Mouse (Mus musculus): ENCODE data around the gene 1700067P10Rik.

1700067P10Rik gene

DNA sequence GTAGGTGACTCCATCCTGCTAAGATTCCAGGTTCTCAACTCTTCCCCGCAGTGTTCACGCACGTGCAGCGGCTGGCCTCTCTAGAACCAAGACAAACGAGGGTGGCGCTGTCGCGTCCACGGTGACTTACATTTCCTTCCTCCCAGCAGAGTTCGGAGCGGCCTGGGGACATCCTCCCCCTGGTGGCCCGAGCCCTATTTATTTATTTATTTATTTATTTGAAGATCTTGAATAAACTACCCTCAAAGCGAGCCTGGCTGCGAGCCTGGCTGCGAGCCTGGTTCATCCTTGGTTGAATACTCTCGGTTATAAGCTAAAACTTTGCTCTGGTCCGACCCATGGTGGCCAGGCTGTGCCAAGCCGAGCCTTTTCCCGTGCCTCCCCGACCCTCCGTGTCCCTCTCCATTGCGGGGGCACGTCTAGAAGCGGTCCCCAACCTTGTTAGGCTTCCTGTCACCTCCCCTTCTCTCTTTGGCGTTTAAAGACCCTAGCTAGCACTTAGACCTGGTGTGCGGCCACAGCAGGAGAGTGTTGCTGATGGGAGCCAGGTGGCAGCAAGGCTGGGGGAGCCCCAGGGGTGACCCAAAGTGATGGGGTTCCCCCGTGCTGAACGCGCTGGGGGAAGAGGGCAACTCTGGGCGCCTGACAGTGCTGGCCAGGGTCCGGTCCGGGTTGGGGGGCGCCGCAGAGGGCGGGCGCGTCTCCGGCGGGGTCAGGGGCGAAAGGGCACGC, 8.1 kb downstream of the 1700067P10Rik start:
- peak; percentile 39 for DNase-seq

DNA sequence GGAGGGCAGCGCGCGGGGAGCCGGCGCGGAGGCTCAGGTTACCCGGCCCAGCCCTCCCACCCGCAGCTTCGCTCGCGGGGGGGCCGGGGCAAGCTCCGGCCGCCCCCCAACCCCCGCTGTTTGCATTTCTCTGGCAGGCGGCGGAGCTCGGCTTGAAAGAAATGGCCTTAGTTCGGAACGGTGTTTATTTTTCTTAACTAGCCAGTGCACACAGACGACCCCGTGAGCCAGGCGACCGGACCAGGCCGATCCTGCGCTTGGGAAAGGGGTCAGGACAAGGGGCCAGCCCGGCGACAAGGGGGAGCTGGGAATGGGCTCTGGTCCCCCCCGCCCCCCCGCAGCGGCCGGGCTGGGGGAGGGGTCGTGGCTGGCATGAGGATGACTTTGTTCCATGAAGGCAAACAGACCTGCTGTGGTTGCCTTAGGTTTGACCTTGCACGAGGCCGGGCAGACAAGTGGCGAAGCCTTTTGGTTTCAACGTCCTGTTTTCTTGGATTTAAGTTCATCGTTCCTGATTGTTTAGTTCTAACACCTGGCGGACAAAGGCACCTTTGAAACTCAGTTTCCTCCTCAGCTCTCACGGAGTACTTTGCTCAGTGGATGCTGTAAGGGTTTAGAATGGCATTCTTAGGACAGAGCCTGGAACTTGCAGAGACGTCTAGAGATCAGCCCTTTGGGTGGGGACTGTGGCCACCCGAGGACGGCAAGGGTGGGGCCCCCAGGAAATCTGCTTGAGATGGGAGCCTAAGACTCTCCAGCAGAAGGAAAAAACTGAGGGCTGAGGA, 8.8 kb downstream of the 1700067P10Rik start:
- DNase-seq = peak; percentile 5

DNA sequence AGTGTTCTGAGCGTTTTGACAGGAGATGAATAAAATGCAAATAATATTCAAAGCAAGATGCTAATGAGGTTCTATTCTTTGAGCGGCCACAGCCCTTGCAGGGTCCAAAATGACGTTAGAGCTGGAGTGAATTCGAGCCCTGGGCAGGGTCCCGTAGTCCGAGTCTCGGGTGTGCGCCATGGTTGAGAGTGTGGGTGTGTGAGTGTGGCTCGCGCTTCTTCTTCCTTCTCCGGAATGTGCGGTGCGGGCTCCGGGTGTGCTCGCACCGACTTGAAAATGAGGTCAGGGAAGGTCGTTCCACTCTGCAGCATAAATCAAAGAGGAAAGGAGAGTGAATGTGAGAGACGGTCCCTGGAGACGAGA, 9.4 kb downstream of the 1700067P10Rik start:
- DNase-seq = peak; percentile 7

DNA sequence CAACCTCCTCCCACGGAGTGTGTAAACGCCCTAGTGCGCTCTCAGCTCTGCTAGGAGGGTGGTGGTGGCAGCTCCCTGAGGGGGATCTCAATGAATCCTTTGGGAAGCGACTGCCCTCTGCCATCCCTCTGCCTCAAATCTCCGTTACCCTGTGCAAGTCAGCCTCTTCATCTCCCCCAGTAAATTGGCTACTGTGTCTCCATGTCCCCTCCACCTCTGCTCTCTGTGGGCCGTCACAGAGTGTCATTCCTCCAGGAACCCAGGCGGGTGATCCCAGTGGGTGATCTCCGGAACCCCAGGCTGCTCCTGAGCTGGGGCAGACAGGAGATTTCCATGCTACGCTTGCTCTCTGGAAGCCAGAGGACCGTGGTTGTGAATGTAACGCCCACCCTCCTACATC, 10.2 kb downstream of the 1700067P10Rik start:
- DNase-seq = no peak

DNA sequence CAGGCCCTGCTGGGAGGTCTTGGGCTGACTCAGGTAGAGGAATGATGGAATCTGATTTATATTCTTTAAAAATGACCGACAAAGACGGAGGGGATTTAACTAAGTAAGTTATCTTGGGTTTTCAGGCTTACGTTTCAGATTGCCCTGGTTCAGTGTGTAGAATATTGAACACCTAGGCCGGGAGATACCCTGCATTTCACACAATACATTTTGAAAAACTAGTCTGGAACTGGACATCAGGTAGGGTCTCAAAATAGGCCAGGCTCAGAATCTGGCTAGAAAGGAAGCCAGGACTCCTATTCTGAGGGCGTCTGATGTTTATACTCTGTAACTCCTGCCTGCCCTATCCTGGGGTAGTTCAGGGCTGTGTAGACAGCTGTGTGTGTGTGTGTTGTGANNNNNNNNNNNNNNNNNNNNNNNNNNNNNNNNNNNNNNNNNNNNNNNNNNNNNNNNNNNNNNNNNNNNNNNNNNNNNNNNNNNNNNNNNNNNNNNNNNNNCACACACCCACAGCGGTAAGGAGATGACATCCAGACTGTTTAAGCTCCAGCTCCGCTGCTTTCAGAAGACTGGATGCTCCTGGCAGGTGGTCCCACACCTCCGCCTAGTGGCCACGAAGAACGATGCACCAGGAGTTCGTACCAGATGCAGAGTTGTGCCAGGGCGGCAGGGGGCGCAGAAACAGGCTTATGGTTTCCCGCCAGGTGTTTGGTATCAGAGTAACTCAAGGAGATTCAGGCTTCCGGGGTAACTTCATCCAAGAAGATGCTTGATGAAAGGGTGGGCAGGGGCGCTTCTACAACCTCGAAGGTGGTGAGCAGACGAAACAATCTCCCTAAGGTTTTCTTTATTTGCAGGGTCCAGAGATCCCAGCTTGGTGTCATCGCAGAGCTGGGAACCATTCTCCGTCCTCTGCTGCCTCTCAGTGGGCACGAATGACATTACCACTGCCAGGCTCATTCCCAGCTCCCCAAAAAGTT, 11.6 kb downstream of the 1700067P10Rik start:
- DNase-seq = peak; percentile 89

DNA sequence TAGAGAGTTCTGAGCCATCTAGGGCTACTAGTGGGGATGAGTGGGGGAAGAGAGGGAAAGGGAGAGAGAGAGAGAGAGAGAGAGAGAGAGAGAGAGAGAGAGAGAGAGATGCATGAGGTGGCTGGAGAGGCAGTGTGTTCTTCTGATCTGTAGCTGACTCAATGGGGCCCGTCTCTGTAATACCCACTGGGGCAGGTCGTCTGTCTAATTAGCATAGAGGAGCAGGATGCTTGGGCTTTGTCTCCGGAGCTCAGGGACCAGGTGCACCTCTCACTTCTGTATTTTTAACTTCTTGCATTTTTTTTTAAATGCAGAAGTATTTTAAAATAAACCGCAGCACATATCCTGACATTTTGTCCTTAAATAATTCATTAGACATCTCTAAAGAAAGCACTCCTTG, 18.2 kb downstream of the 1700067P10Rik start:
- DNase-seq = no peak

DNA sequence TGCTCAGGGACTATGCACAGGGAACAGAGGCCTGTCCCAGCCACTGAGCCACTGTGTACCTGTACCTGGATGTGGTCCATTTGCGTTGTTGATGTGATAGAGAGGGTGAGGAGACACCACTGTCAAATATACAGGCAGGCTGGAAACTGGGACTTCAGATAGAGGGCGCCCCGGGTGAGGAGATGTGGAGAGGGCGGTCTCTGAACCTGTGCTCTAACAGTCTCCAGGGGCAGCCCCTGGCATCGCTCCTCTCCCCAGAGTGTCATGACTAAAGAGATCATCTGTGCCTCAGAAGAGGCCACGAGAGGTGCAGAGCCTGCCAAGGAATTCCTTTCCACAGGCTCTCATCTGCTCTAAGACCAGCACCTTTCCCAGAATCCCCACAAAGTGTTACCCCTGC, 18.7 kb downstream of the 1700067P10Rik start:
- DNase-seq = no peak

DNA sequence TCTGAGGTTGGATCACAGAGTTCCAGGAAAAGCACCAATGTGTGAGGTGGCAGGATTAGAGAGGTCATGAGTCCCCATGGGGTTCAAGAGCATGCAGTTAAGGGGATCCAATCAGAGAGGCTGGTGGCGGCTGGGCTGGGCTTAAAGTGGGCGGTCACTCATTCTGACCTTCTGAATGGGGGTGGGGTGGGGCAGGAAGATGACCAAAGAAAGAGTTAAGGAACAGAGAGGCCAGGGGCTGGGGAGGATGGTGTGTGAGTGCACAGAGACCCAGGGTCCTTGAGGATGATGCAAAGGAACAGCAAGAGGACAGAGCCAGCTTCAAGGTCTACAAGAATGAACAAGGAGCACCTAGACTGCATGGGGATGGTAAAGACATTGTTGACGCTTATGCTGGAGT, 19.4 kb downstream of the 1700067P10Rik start:
- DNase-seq = no peak

DNA sequence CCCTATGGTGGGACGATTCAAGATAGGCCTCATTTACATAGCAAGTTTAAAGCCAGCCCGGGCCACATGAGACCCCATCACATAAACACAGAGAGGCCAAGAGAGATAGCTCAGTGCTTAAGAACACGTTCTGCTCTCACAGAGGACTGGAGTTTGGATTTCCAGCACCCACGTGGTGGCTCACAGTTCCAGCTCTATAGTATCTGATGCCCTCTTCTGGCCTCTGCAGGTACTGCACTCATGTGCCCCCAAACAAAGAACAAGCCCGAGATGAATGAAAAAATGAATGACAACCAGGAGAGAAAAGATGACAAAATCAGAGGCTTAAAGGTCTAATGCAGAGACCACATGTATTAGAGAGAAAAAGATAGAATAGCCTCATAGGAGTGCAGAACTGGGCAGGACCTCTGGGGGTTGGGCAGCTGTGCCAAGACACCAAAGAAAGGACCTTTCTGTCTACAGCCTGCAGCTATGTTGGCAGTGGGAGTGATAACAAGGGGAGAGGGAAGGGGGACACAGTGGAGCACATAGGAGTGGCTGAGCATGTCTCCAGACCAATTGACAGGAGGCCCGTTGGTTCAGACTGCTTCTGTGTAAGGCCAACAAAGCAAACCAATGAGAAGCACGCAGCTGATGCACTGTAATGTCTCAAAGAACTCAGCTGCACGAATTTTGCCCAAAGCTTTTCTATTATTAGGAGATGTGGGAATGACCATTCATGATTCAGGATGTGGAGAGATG, 21.6 kb downstream of the 1700067P10Rik start:
- DNase-seq = peak; percentile 38

DNA sequence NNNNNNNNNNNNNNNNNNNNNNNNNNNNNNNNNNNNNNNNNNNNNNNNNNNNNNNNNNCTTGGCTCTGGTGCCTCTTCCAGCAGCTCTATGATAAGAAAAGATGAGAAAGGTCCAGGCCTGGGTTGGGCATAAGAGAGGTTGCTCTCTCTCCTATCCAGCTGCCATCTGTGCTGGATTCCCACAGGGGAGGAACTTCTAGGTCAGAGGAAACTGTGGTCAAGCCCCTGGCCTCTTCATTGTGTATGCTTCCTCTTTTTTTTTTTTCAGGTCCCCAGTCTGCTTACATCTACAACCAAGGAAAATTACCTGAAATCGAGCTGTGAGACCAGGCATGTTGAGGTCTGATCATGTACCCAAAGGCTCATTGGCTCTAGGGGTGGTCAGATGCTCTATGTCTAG, 29.5 kb downstream of the 1700067P10Rik start:
- no peak for DNase-seq

DNA sequence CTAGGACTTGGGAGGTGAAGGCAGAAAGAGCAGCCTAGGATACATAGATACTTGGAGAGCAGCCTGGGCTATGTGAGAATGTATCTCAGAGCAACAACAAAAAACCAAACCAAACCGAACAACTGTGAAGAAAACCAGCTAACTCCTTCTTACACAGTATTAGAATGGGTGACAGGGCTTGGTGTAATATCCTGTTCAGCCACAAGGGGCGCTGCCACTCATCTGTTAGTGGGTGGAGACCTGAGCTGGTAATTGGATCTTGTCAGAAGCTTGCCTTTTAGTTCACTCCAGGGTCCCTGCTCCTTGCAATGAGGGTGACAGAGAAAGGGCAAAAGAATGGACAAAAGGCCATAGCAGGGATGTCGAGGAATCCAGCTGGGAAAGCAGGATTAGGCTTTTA, 30.5 kb downstream of the 1700067P10Rik start:
- DNase-seq = peak; percentile 80

DNA sequence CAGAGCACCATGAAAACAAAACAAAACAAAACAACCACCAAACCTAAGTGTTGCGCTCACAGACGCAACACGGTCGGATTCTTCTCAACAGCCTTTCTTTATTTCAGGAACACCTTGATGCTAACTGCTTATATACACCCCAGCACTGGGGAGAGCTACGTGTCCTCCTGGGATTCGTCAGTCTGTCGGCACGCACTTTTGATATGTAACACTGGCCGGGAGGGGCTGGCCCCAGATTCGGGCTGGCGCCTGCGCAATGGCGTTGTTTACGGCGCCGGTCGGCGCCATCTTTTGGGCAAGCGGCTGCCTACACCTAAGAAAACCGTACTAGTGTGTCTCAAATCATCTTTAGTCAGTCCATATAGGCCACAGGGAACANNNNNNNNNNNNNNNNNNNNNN, 31.3 kb downstream of the 1700067P10Rik start:
- no peak for DNase-seq

DNA sequence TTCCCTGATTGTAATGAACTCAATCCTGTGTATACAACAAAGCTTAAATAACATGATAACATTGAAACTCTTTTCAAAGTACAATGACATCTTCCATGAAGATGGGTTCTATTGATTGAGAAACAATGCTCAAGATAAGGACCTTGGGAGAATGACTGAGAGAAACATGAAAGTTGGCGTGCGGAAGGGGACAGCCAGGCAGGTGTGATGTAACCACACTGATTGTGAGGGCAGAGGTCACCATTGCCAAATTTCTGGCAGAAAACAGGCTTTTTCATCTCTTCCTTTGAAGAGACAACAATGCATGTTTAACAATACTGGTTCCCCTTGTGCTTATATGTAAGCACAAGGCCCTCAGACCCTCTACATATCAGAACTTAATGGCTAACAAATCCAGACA, 43.7 kb downstream of the 1700067P10Rik start:
- no peak for DNase-seq
